Mouse (Mus musculus): ENCODE data around the gene Tm4sf20.

The Tm4sf20 gene

GRCm38 (mm10) chr1:82775293-82775692 is 7.0 kb upstream of the Tm4sf20 start:
- DNase-seq, result no peak

- DNase-seq, result no peak
These were observed 4.9 kb upstream of the Tm4sf20 start for GRCm38 (mm10) chr1:82773208-82773607.

GRCm38 (mm10) chr1:82772428-82772827 is 4.2 kb upstream of the Tm4sf20 start:
- DNase-seq, result no peak

GRCm38 (mm10) chr1:82771022-82771586 is 2.8 kb upstream of the Tm4sf20 start, which contains the start of gene Gm47791:
Gm47791 (minus strand) TSS chr1:82771243.
- no peak for DNase-seq

- no peak for DNase-seq
These were observed 1.6 kb downstream of the Tm4sf20 start for GRCm38 (mm10) chr1:82766641-82767040.

GRCm38 (mm10) chr1:82766227-82766626 is 2.0 kb downstream of the Tm4sf20 start:
- no peak for DNase-seq

GRCm38 (mm10) chr1:82762274-82762673 is 6.0 kb downstream of the Tm4sf20 start:
- no peak for DNase-seq

GRCm38 (mm10) chr1:82761454-82762169 is 6.6 kb downstream of the Tm4sf20 start:
- DNase-seq, result no peak

GRCm38 (mm10) chr1:82759520-82759919 is 8.7 kb downstream of the Tm4sf20 start:
- no peak for DNase-seq

GRCm38 (mm10) chr1:82747714-82748452 is 20.4 kb downstream of the Tm4sf20 start:
- no peak for DNase-seq

- DNase-seq, result no peak
These were observed 21.9 kb downstream of the Tm4sf20 start for GRCm38 (mm10) chr1:82746408-82746807.

GRCm38 (mm10) chr1:82743962-82744361 is 24.3 kb downstream of the Tm4sf20 start:
- no peak for DNase-seq

GRCm38 (mm10) chr1:82741539-82741938 is 26.7 kb downstream of the Tm4sf20 start:
- DNase-seq, result no peak

GRCm38 (mm10) chr1:82738066-82738465 is 30.2 kb downstream of the Tm4sf20 start:
- no peak for DNase-seq

- no peak for DNase-seq
These were observed 34.9 kb downstream of the Tm4sf20 start for GRCm38 (mm10) chr1:82733357-82733756.

GRCm38 (mm10) chr1:82726482-82726881 is 41.8 kb downstream of the Tm4sf20 start:
- no peak for DNase-seq

GRCm38 (mm10) chr1:82725875-82726185 is 42.4 kb downstream of the Tm4sf20 start:
- no peak for DNase-seq

- DNase-seq, result no peak
These were observed 43.0 kb downstream of the Tm4sf20 start for GRCm38 (mm10) chr1:82725026-82725874.

GRCm38 (mm10) chr1:82724339-82725025 is 43.8 kb downstream of the Tm4sf20 start, which contains the start of gene Mff:
Mff (plus strand) TSS chr1:82724890.
- peak; percentile 94 for DNase-seq

- DNase-seq, result no peak
These were observed 50.3 kb downstream of the Tm4sf20 start for GRCm38 (mm10) chr1:82717816-82718512.
